Mouse (Mus musculus) right cerebral cortex, adult 2 months (tissue): Measurements from ENCODE around the gene Kremen1.

Experiments used
- DNase-seq, 2 experiments: peaks; one replicate each; pipeline ENCODE4 v3.0.0; 2021 to 2022; ENCODE audit warnings: low spot score in 2 of 2

The Kremen1 gene

GRCm38 (mm10) chr11:5269846-5270461 lies 8.6 kb upstream of the Kremen1 start:
- no peak for DNase-seq

GRCm38 (mm10) chr11:5265764-5266163 lies 4.4 kb upstream of the Kremen1 start:
- DNase-seq: no peak

GRCm38 (mm10) chr11:5263078-5263730 lies 1.8 kb upstream of the Kremen1 start:
- no peak for DNase-seq

GRCm38 (mm10) chr11:5260942-5261459 lies 357 bp downstream of the Kremen1 start:
- no peak for DNase-seq

- no peak for DNase-seq
Measured at GRCm38 (mm10) chr11:5259944-5260598, 1.3 kb downstream of the Kremen1 start.

- no peak for DNase-seq
Measured at GRCm38 (mm10) chr11:5258036-5258435, 3.3 kb downstream of the Kremen1 start.

GRCm38 (mm10) chr11:5257151-5257862 lies 4.1 kb downstream of the Kremen1 start:
- DNase-seq: no peak

- DNase-seq: no peak
Measured at GRCm38 (mm10) chr11:5255509-5256014, 5.8 kb downstream of the Kremen1 start.

GRCm38 (mm10) chr11:5254016-5254415 lies 7.3 kb downstream of the Kremen1 start:
- DNase-seq: no peak

- DNase-seq: no peak
Measured at GRCm38 (mm10) chr11:5253528-5253927, 7.8 kb downstream of the Kremen1 start.

GRCm38 (mm10) chr11:5252727-5253126 lies 8.6 kb downstream of the Kremen1 start:
- DNase-seq: no peak

- DNase-seq: no peak
Measured at GRCm38 (mm10) chr11:5251112-5251511, 10.2 kb downstream of the Kremen1 start.

- DNase-seq: no peak
Measured at GRCm38 (mm10) chr11:5248200-5248599, 13.2 kb downstream of the Kremen1 start.

- DNase-seq: no peak
Measured at GRCm38 (mm10) chr11:5245431-5245830, 15.9 kb downstream of the Kremen1 start.

- DNase-seq: peak; percentile 48 to 52
Measured at GRCm38 (mm10) chr11:5244749-5245130, 16.6 kb downstream of the Kremen1 start.

GRCm38 (mm10) chr11:5243812-5244748 lies 17.3 kb downstream of the Kremen1 start:
- peak; percentile 80 for DNase-seq

- no peak for DNase-seq
Measured at GRCm38 (mm10) chr11:5243208-5243607, 18.1 kb downstream of the Kremen1 start.

- no peak for DNase-seq
Measured at GRCm38 (mm10) chr11:5242158-5242557, 19.2 kb downstream of the Kremen1 start.

- DNase-seq: no peak
Measured at GRCm38 (mm10) chr11:5239706-5240690, 21.4 kb downstream of the Kremen1 start.
